Mouse (Mus musculus): ENCODE results near the gene Ankar. TPM values are rescaled to one million over a fixed set of nuclear protein-coding genes. Genes with fewer than 3 reads are reported as not detected.

Gene Ankar
- polyA plus RNA-seq, 2 experiments, result not detected

DNA sequence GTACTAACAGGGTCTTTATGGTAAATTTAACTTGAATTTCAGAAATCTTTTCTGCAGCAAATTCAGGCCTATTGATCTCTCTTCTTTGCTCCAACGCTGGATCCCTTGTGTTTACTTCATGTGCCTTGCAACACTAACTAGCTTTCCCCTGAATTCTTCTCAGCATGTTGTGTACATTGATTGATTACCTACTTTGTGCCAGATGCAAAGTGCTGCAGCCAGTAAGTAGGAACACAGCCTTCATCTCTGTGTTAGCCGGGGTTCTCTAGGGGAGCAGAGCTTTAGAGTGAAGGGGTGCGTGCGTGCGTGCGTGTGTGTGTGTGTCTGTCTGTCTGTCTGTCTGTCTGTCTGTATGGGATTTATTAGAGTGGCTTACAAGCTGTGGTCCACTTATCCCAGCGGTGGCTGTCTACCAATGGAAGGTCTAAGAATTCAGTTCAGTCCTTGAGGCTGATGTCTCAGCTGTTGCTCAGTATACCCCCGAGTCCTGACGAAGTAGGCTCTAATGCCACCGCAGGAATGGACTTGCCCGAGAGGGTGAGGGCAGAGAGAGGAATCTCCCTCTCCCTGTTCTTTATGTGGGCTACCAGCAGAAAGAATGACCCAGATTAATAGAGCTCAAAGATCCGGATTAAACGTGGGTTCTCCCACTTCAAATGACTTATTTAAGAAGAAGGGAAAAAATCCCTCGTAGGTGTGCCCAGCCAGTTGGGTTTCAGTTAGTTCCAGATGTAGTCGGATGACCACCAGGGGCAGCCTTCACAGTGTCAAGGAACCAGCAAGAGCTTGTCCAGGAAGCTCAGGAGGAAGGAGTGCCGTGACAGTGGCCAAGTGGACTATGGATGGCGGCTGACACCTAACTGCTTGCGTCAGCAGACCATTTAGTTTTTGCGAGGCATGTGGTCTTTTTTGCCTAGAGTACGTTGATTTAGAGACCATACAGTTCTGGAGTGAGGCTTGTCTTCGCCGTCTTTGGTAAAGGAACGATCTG, 90.2 kb downstream of the Ankar start:
- no peaks in the 10 kb centered on the region for H3K27me3 ChIP-seq (ENCODE audit: control insufficient read depth, insufficient read depth, low read length)
- H3K9me3 ChIP-seq (ENCODE audit: control insufficient read depth, low read length), result no peaks in the 10 kb centered on the region
- no peak overlapping the region for H3K4me3 ChIP-seq (replicated peaks; ENCODE audit: low read length)
- 81% methylated on average over 23 of the region's 23 CpGs for whole genome bisulfite sequencing
- TF ChIP-seq POLR2A (IDR thresholded peaks at IDR 0.05; ENCODE audit: borderline replicate concordance, extremely low read depth, insufficient read depth, insufficient read length), result no peak
- H3K4me2 ChIP-seq (replicated peaks; ENCODE audit: low read depth, low read length, severe bottlenecking), result no peak overlapping the region
- ATAC-seq (ENCODE audit: low FRiP score, low read depth) (no peak), DNase-seq (ENCODE audit: low spot score) (no peak)
- no peak overlapping the region for H3K9ac ChIP-seq (ENCODE audit: low read depth, low read length, severe bottlenecking)
- H3K27ac ChIP-seq (replicated peaks; ENCODE audit: low read depth, low read length), result no peak overlapping the region
- H3K4me1 ChIP-seq (ENCODE audit: control insufficient read depth, insufficient read depth, low read length), result no peaks in the 10 kb centered on the region
- peaks cover 74% of the 10 kb centered on the region for H3K36me3 ChIP-seq (ENCODE audit: control insufficient read depth, insufficient read depth, low read length)

GRCm38 (mm10) chr1:72609129-72609528, 91.2 kb downstream of the Ankar start:
- no peak overlapping the region for H3K9ac ChIP-seq (ENCODE audit: low read depth, low read length, severe bottlenecking)
- H3K4me1 ChIP-seq (ENCODE audit: control insufficient read depth, insufficient read depth, low read length), result no peaks in the 10 kb centered on the region
- H3K27me3 ChIP-seq (ENCODE audit: control insufficient read depth, insufficient read depth, low read length), result no peaks in the 10 kb centered on the region
- no peak for TF ChIP-seq POLR2A (IDR thresholded peaks at IDR 0.05; ENCODE audit: borderline replicate concordance, extremely low read depth, insufficient read depth, insufficient read length)
- WGBS, result 84% methylated on average over 10 of the region's 10 CpGs
- ATAC-seq (ENCODE audit: low FRiP score, low read depth) (no peak), DNase-seq (ENCODE audit: low spot score) (no peak)
- no peak overlapping the region for H3K4me3 ChIP-seq (replicated peaks; ENCODE audit: low read length)
- H3K36me3 ChIP-seq (ENCODE audit: control insufficient read depth, insufficient read depth, low read length), result peaks cover 63% of the 10 kb centered on the region
- H3K27ac ChIP-seq (replicated peaks; ENCODE audit: low read depth, low read length), result no peak overlapping the region
- H3K4me2 ChIP-seq (replicated peaks; ENCODE audit: low read depth, low read length, severe bottlenecking), result no peak overlapping the region
- H3K9me3 ChIP-seq (ENCODE audit: control insufficient read depth, low read length), result no peaks in the 10 kb centered on the region

GRCm38 (mm10) chr1:72606186-72606673, 94.1 kb downstream of the Ankar start:
- Histone ChIP-seq H3K4me2 (replicated peaks; ENCODE audit: low read depth, low read length, severe bottlenecking) (no peak overlapping the region), H3K9ac (ENCODE audit: low read depth, low read length, severe bottlenecking) (no peak overlapping the region), H3K4me1 (ENCODE audit: control insufficient read depth, insufficient read depth, low read length) (no peaks in the 10 kb centered on the region), H3K27me3 (ENCODE audit: control insufficient read depth, insufficient read depth, low read length) (no peaks in the 10 kb centered on the region), H3K36me3 (ENCODE audit: control insufficient read depth, insufficient read depth, low read length) (peaks cover 52% of the 10 kb centered on the region), H3K4me3 (replicated peaks; ENCODE audit: low read length) (no peak overlapping the region), H3K9me3 (ENCODE audit: control insufficient read depth, low read length) (no peaks in the 10 kb centered on the region), H3K27ac (replicated peaks; ENCODE audit: low read depth, low read length) (no peak overlapping the region)
- no peak for TF ChIP-seq POLR2A (IDR thresholded peaks at IDR 0.05; ENCODE audit: borderline replicate concordance, extremely low read depth, insufficient read depth, insufficient read length)
- ATAC-seq (ENCODE audit: low FRiP score, low read depth) (no peak), DNase-seq (ENCODE audit: low spot score) (no peak)
- WGBS, result 72% methylated on average over 12 of the region's 12 CpGs

DNA sequence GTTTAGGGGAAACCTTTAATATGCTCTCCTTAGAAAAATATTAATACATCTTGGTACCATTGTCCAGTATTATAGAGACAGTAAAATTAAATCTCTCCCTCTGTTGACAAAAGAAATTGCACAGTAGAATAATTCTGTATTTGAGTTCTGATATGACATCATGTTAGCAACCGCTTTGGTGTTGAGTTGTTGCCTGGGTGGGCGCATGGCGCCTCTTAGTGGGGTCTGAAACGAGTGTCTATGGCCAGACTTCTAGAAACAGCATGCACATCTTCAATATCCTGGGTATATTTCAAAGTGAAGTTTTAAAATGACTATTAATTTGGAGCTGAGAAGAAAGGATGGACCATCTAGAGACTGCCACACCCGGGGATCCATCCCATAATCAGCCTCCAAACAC, 97.6 kb downstream of the Ankar start:
- Histone ChIP-seq H3K36me3 (ENCODE audit: control insufficient read depth, insufficient read depth, low read length) (peaks cover 54% of the 10 kb centered on the region), H3K27ac (replicated peaks; ENCODE audit: low read depth, low read length) (no peak overlapping the region), H3K4me2 (replicated peaks; ENCODE audit: low read depth, low read length, severe bottlenecking) (no peak overlapping the region), H3K9me3 (ENCODE audit: control insufficient read depth, low read length) (no peaks in the 10 kb centered on the region), H3K27me3 (ENCODE audit: control insufficient read depth, insufficient read depth, low read length) (no peaks in the 10 kb centered on the region), H3K9ac (ENCODE audit: low read depth, low read length, severe bottlenecking) (no peak overlapping the region), H3K4me3 (replicated peaks; ENCODE audit: low read length) (no peak overlapping the region), H3K4me1 (ENCODE audit: control insufficient read depth, insufficient read depth, low read length) (peaks cover 11% of the 10 kb centered on the region)
- ATAC-seq (ENCODE audit: low FRiP score, low read depth) (no peak), DNase-seq (ENCODE audit: low spot score) (no peak)
- TF ChIP-seq POLR2A (IDR thresholded peaks at IDR 0.05; ENCODE audit: borderline replicate concordance, extremely low read depth, insufficient read depth, insufficient read length), result no peak
- 96% methylated on average over 5 of the region's 5 CpGs for WGBS

- H3K27me3 ChIP-seq (ENCODE audit: control insufficient read depth, insufficient read depth, low read length), result no peaks in the 10 kb centered on the region
- peaks cover 59% of the 10 kb centered on the region for H3K36me3 ChIP-seq (ENCODE audit: control insufficient read depth, insufficient read depth, low read length)
- no peak overlapping the region for H3K27ac ChIP-seq (replicated peaks; ENCODE audit: low read depth, low read length)
- DNase-seq (ENCODE audit: low spot score), result no peak
- WGBS, result 81% methylated on average over 5 of the region's 5 CpGs
- no peak overlapping the region for H3K4me2 ChIP-seq (replicated peaks; ENCODE audit: low read depth, low read length, severe bottlenecking)
- no peak overlapping the region for H3K4me3 ChIP-seq (replicated peaks; ENCODE audit: low read length)
- H3K4me1 ChIP-seq (ENCODE audit: control insufficient read depth, insufficient read depth, low read length), result peaks cover 11% of the 10 kb centered on the region
- TF ChIP-seq POLR2A (IDR thresholded peaks at IDR 0.05; ENCODE audit: borderline replicate concordance, extremely low read depth, insufficient read depth, insufficient read length), result no peak
- no peak for ATAC-seq (ENCODE audit: low FRiP score, low read depth)
- no peaks in the 10 kb centered on the region for H3K9me3 ChIP-seq (ENCODE audit: control insufficient read depth, low read length)
- no peak overlapping the region for H3K9ac ChIP-seq (ENCODE audit: low read depth, low read length, severe bottlenecking)
Measured at GRCm38 (mm10) chr1:72602186-72602585, 98.2 kb downstream of the Ankar start.
